ENCODE assay signal across 16 mouse cellular contexts in genomic region chr16:35569758-35570157, GRCm38 (mm10). TPM values are rescaled to one million over a fixed set of nuclear protein-coding genes. Genes with fewer than 3 reads are reported as not detected.
A peak's percentile ranks its signal among the peaks of the same experiment; 100 is the strongest.
DNase-seq lines count a peak whose midpoint lies in the region; ATAC-seq and TF ChIP-seq lines count a peak whose summit lies in the region.
"Had no signal": no experiment of that assay in that cellular context is flagged by ENCODE, and none has a peak within 500 bp of the region (broad histone marks: within the 10 kb centered on the region; RNA-seq: fewer than 3 reads in every experiment).

No protein-coding gene starts in this region.

- 0 out of 2 replicates have a peak, but pooled peaks cover 2% of the 10 kb centered on the region for H3K4me1 ChIP-seq in intestine, embryonic 14.5 days (replicated peaks; ENCODE audit: control insufficient read depth, insufficient read depth, low read length)
- no peaks in the 10 kb centered on the region for H3K4me1 ChIP-seq in intestine, postnatal 0 days (replicated peaks; ENCODE audit: control insufficient read depth, insufficient read depth, low read length)
- H3K4me1 ChIP-seq in midbrain, embryonic 10.5 days, result peaks cover 93% of the 10 kb centered on the region
- H3K4me1 ChIP-seq in midbrain, postnatal 0 days (ENCODE audit: insufficient read depth, low read length), result no peaks in the 10 kb centered on the region
- H3K4me1 ChIP-seq in hindbrain, embryonic 14.5 days (replicated peaks; ENCODE audit: control insufficient read depth, insufficient read depth, low read length), result peaks cover 37% of the 10 kb centered on the region
- H3K4me1 ChIP-seq in intestine, embryonic 15.5 days (replicated peaks), result no peaks in the 10 kb centered on the region
- H3K4me1 ChIP-seq in liver, postnatal 0 days (ENCODE audit: insufficient read depth), result no peaks in the 10 kb centered on the region

- ATAC-seq in intestine, embryonic 14.5 days (replicated peaks; ENCODE audit: low FRiP score, low TSS enrichment, low read depth), result peak; percentile 58; the same call in 1 of the 2 replicates
- ATAC-seq in intestine, postnatal 0 days, result no peak
- ATAC-seq in midbrain, postnatal 0 days (ENCODE audit: low FRiP score), result no peak
- ATAC-seq in hindbrain, embryonic 14.5 days (ENCODE audit: low FRiP score), result no peak
- peak; percentile 53; the same call in 1 of the 2 replicates for ATAC-seq in intestine, embryonic 15.5 days
- no peak for ATAC-seq in liver, postnatal 0 days
- ATAC-seq: CD4-positive, CD25-positive, alpha-beta regulatory T cell, adult 4 months; inflammation-experienced regulatory T-cells, adult 6 months had no signal

- no peak overlapping the region for H3K4me2 ChIP-seq in intestine, embryonic 14.5 days (ENCODE audit: low read length)
- H3K4me2 ChIP-seq in intestine, postnatal 0 days (replicated peaks; ENCODE audit: low read depth), result no peak overlapping the region
- no peak overlapping the region for H3K4me2 ChIP-seq in midbrain, postnatal 0 days (ENCODE audit: low read depth, low read length, poor library complexity, severe bottlenecking)
- no peak overlapping the region for H3K4me2 ChIP-seq in hindbrain, embryonic 14.5 days (replicated peaks)
- no peak overlapping the region for H3K4me2 ChIP-seq in intestine, embryonic 15.5 days (replicated peaks)
- no peak overlapping the region for H3K4me2 ChIP-seq in liver, postnatal 0 days (ENCODE audit: low read depth, low read length)
- H3K4me2 ChIP-seq: embryonic facial prominence, embryonic 13.5 days; limb, embryonic 13.5 days had no signal

- H3K27me3 ChIP-seq in intestine, embryonic 14.5 days (replicated peaks; ENCODE audit: control insufficient read depth, insufficient read depth, low read length), result no peaks in the 10 kb centered on the region
- H3K27me3 ChIP-seq in intestine, postnatal 0 days (replicated peaks; ENCODE audit: control insufficient read depth, insufficient read depth, low read length), result no peaks in the 10 kb centered on the region
- no peaks in the 10 kb centered on the region for H3K27me3 ChIP-seq in midbrain, embryonic 10.5 days (ENCODE audit: low read depth, poor library complexity, severe bottlenecking)
- H3K27me3 ChIP-seq in midbrain, postnatal 0 days (ENCODE audit: insufficient read depth, low read length), result no peaks in the 10 kb centered on the region
- H3K27me3 ChIP-seq in hindbrain, embryonic 14.5 days (ENCODE audit: control insufficient read depth, insufficient read depth, low read length), result no peaks in the 10 kb centered on the region
- H3K27me3 ChIP-seq in intestine, embryonic 15.5 days (replicated peaks), result no peaks in the 10 kb centered on the region
- H3K27me3 ChIP-seq in liver, postnatal 0 days (ENCODE audit: insufficient read depth, low read length), result peaks cover 9% of the 10 kb centered on the region; the same call in 1 of the 2 replicates
- H3K27me3 ChIP-seq: embryonic facial prominence, embryonic 13.5 days; limb, embryonic 13.5 days had no signal

- no peak for DNase-seq in intestine, embryonic 14.5 days (ENCODE audit: low spot score)
- peak; percentile 28 for DNase-seq in midbrain, embryonic 10.5 days (ENCODE audit: low spot score)
- no peak for DNase-seq in midbrain, postnatal 0 days (ENCODE audit: low spot score)
- DNase-seq in hindbrain, embryonic 14.5 days (ENCODE audit: low spot score), result no peak
- DNase-seq in liver, postnatal 0 days, result no peak
- no peak for DNase-seq in right cerebral cortex, postnatal 14 days
- DNase-seq: adrenal gland, adult 2 months; cerebellum, adult 11 months; cerebellum, postnatal 36 days had no signal

- H3K4me3 ChIP-seq in intestine, embryonic 14.5 days (ENCODE audit: low read depth, low read length), result no peak overlapping the region
- no peak overlapping the region for H3K4me3 ChIP-seq in intestine, postnatal 0 days (ENCODE audit: low read depth, low read length)
- 0 out of 2 replicates have a peak overlapping the region, but pooled peaks have one; percentile 0 for H3K4me3 ChIP-seq in midbrain, embryonic 10.5 days
- no peak overlapping the region for H3K4me3 ChIP-seq in midbrain, postnatal 0 days (ENCODE audit: low read depth, low read length)
- H3K4me3 ChIP-seq in hindbrain, embryonic 14.5 days (replicated peaks; ENCODE audit: low read length), result no peak overlapping the region
- no peak overlapping the region for H3K4me3 ChIP-seq in intestine, embryonic 15.5 days (replicated peaks)
- H3K4me3 ChIP-seq in liver, postnatal 0 days (ENCODE audit: low read depth, low read length), result no peak overlapping the region
- H3K4me3 ChIP-seq: embryonic facial prominence, embryonic 13.5 days; limb, embryonic 13.5 days had no signal

- H3K9ac ChIP-seq in intestine, embryonic 14.5 days (ENCODE audit: low read length), result no peak overlapping the region
- no peak overlapping the region for H3K9ac ChIP-seq in intestine, postnatal 0 days (ENCODE audit: low read depth, low read length)
- no peak overlapping the region for H3K9ac ChIP-seq in midbrain, postnatal 0 days (replicated peaks; ENCODE audit: low read length, poor library complexity, severe bottlenecking)
- H3K9ac ChIP-seq in hindbrain, embryonic 14.5 days, result no peak overlapping the region
- H3K9ac ChIP-seq in intestine, embryonic 15.5 days, result no peak overlapping the region
- H3K9ac ChIP-seq in liver, postnatal 0 days (replicated peaks), result no peak overlapping the region
- H3K9ac ChIP-seq: embryonic facial prominence, embryonic 13.5 days; limb, embryonic 13.5 days had no signal

- H3K27ac ChIP-seq in intestine, embryonic 14.5 days (ENCODE audit: low read depth), result no peak overlapping the region
- H3K27ac ChIP-seq in intestine, postnatal 0 days (ENCODE audit: low read depth, low read length), result no peak overlapping the region
- peak overlapping the region; percentile 75 for H3K27ac ChIP-seq in midbrain, embryonic 10.5 days (replicated peaks)
- no peak overlapping the region for H3K27ac ChIP-seq in midbrain, postnatal 0 days (ENCODE audit: low read depth, low read length)
- H3K27ac ChIP-seq in hindbrain, embryonic 14.5 days, result 0 out of 2 replicates have a peak overlapping the region, but pooled peaks have one; percentile 35
- no peak overlapping the region for H3K27ac ChIP-seq in intestine, embryonic 15.5 days
- no peak overlapping the region for H3K27ac ChIP-seq in liver, postnatal 0 days (ENCODE audit: low read depth)
- H3K27ac ChIP-seq: embryonic facial prominence, embryonic 13.5 days; limb, embryonic 13.5 days had no signal

- 30% methylated on average over 9 of the region's 9 CpGs for WGBS in intestine, embryonic 14.5 days
- 29% methylated on average over 9 of the region's 9 CpGs for WGBS in intestine, postnatal 0 days
- 48% methylated on average over 9 of the region's 9 CpGs for WGBS in midbrain, embryonic 10.5 days
- WGBS in midbrain, postnatal 0 days, result 36% methylated on average over 9 of the region's 9 CpGs
- 33% methylated on average over 9 of the region's 9 CpGs for WGBS in hindbrain, embryonic 14.5 days
- 30% methylated on average over 9 of the region's 9 CpGs for WGBS in intestine, embryonic 15.5 days
- WGBS in liver, postnatal 0 days (ENCODE audit: insufficient replicate concordance), result 50% methylated on average over 9 of the region's 9 CpGs

- H3K36me3 ChIP-seq in intestine, embryonic 14.5 days (ENCODE audit: control insufficient read depth, insufficient read depth, low read length), result no peaks in the 10 kb centered on the region
- no peaks in the 10 kb centered on the region for H3K36me3 ChIP-seq in intestine, postnatal 0 days (ENCODE audit: control insufficient read depth, insufficient read depth)
- peaks cover 12% of the 10 kb centered on the region; the same call in 1 of the 2 replicates for H3K36me3 ChIP-seq in midbrain, embryonic 10.5 days
- H3K36me3 ChIP-seq in midbrain, postnatal 0 days (ENCODE audit: insufficient read depth, low read length), result no peaks in the 10 kb centered on the region
- H3K36me3 ChIP-seq in hindbrain, embryonic 14.5 days (replicated peaks; ENCODE audit: control insufficient read depth, insufficient read depth), result no peaks in the 10 kb centered on the region
- no peaks in the 10 kb centered on the region for H3K36me3 ChIP-seq in intestine, embryonic 15.5 days
- H3K36me3 ChIP-seq in liver, postnatal 0 days (replicated peaks; ENCODE audit: insufficient read depth, low read length), result no peaks in the 10 kb centered on the region
- H3K36me3 ChIP-seq: embryonic facial prominence, embryonic 13.5 days; limb, embryonic 13.5 days had no signal

- no peaks in the 10 kb centered on the region for H3K9me3 ChIP-seq in intestine, embryonic 14.5 days (ENCODE audit: control insufficient read depth, low read length)
- no peaks in the 10 kb centered on the region for H3K9me3 ChIP-seq in intestine, postnatal 0 days (ENCODE audit: control insufficient read depth)
- no peaks in the 10 kb centered on the region for H3K9me3 ChIP-seq in midbrain, embryonic 10.5 days (replicated peaks)
- H3K9me3 ChIP-seq in midbrain, postnatal 0 days (ENCODE audit: low read length), result no peaks in the 10 kb centered on the region
- H3K9me3 ChIP-seq in hindbrain, embryonic 14.5 days (ENCODE audit: control insufficient read depth, low read length), result no peaks in the 10 kb centered on the region
- H3K9me3 ChIP-seq in intestine, embryonic 15.5 days, result no peaks in the 10 kb centered on the region
- no peaks in the 10 kb centered on the region for H3K9me3 ChIP-seq in liver, postnatal 0 days (ENCODE audit: low read length)
- H3K9me3 ChIP-seq: embryonic facial prominence, embryonic 13.5 days; limb, embryonic 13.5 days had no signal

- TF ChIP-seq CTCF in intestine, postnatal 0 days (IDR thresholded peaks at IDR 0.05; ENCODE audit: low read depth), result no peak
- no peak for TF ChIP-seq CTCF in midbrain, postnatal 0 days (IDR thresholded peaks at IDR 0.05)
- no peak for TF ChIP-seq CTCF in liver, postnatal 0 days (IDR thresholded peaks at IDR 0.05; ENCODE audit: low read depth)

- TF ChIP-seq EP300 in liver, postnatal 0 days (IDR thresholded peaks at IDR 0.05; ENCODE audit: low read depth), result no peak

RNA-seq across cellular contexts. Expression of gene Sema5b, which starts 28.8 kb away (rescaled TPM):
- 5.1 and 7.0 TPM in 2 replicates for polyA plus RNA-seq in intestine, embryonic 14.5 days (2014; fragmentation: Nextera tagmentation; extraction: Ambion mirVana)
- polyA plus RNA-seq in intestine, postnatal 0 days (2015; fragmentation: Nextera tagmentation; extraction: Ambion mirVana), result 0.90 and 0.99 TPM in 2 replicates
- 59.1 and 72.3 TPM in 2 replicates for polyA plus RNA-seq in midbrain, embryonic 10.5 days (2016; fragmentation: Nextera tagmentation; extraction: Ambion mirVana)
- 30.9 and 46.5 TPM in 2 replicates for total RNA-seq in midbrain, postnatal 0 days (2014; rRNA removed)
- polyA plus RNA-seq in midbrain, postnatal 0 days (2015; fragmentation: Nextera tagmentation; extraction: Ambion mirVana), result 9.5 and 11.4 TPM in 2 replicates
- polyA plus RNA-seq in hindbrain, embryonic 14.5 days (2014; fragmentation: Nextera tagmentation; extraction: Ambion mirVana), result 15.4 and 16.7 TPM in 2 replicates
- 5.8 and 7.7 TPM in 2 replicates for polyA plus RNA-seq in intestine, embryonic 15.5 days (2015; fragmentation: Nextera tagmentation; extraction: Ambion mirVana)
- 0.11 TPM in 2 replicates for polyA plus RNA-seq in liver, postnatal 0 days (2015; fragmentation: Nextera tagmentation; extraction: Ambion mirVana)
- total RNA-seq: MEL had no signal
- polyA plus RNA-seq: CD4-positive, CD25-positive, alpha-beta regulatory T cell, adult 4 months; inflammation-experienced regulatory T-cells, adult 6 months had no signal

Comparison
In these comparisons a context has a peak if more than half of its experiments do, and no peak if none do; other contexts are left out.
1. ATAC-seq: peak in intestine, embryonic 14.5 days (single experiment) and intestine, embryonic 15.5 days (single experiment); none in intestine, postnatal 0 days (single experiment), midbrain, postnatal 0 days (single experiment), hindbrain, embryonic 14.5 days (single experiment) and liver, postnatal 0 days (single experiment).
2. H3K27ac ChIP-seq: peak in midbrain, embryonic 10.5 days (single experiment) and hindbrain, embryonic 14.5 days (single experiment); none in intestine, embryonic 14.5 days (single experiment), intestine, postnatal 0 days (single experiment), midbrain, postnatal 0 days (single experiment), intestine, embryonic 15.5 days (single experiment) and liver, postnatal 0 days (single experiment).